Mouse (Mus musculus) spleen, adult 2 months (tissue): ENCODE measurements at regions not wholly inside any gene's neighbourhood (a gene's known extent, or its start where the extent isn't known, plus 50 kb on each side); places are given as distances from the start of the nearest gene placed in this dataset.

ENCODE experiments used
- DNase-seq, 2 experiments: peaks; one replicate each; pipeline versions ENCODE4 v3.0.0 to v3.0.0-alpha.2; 2012 to 2021; ENCODE audit warnings: low spot score in 2 of 2, low read depth in 1 of 2
- H3K27ac ChIP-seq: fragments of 200-500 bp; 2 replicates; pipeline ENCODE4 v1.5.1; 2012; ENCODE audit warnings: low read length, inconsistent platforms; ENCODE audit not compliant: insufficient read depth
- H3K27me3 ChIP-seq: fragments of 200-500 bp; 2 replicates; pipeline ENCODE4 v1.6.1; 2012; ENCODE audit warnings: mild to moderate bottlenecking, moderate library complexity, low read length, inconsistent platforms; ENCODE audit not compliant: control insufficient read depth, insufficient read depth
- H3K36me3 ChIP-seq: fragments of 200-500 bp; 2 replicates; pipeline ENCODE4 v1.6.1; 2012; ENCODE audit warnings: mild to moderate bottlenecking, low read length, inconsistent platforms; ENCODE audit not compliant: control insufficient read depth, insufficient read depth
- H3K4me1 ChIP-seq: fragments of 200-500 bp; 2 replicates; pipeline ENCODE4 v1.6.1; 2011; ENCODE audit warnings: inconsistent platforms; ENCODE audit not compliant: control insufficient read depth, insufficient read depth, insufficient read length
- H3K4me3 ChIP-seq: fragments of 200-500 bp; 2 replicates; pipeline ENCODE4 v1.5.1; 2011; ENCODE audit warnings: mild to moderate bottlenecking, inconsistent platforms; ENCODE audit not compliant: insufficient read depth, insufficient read length; ENCODE audit errors: extremely low read depth
- CTCF ChIP-seq: fragments of 200-500 bp; IDR thresholded peaks from 2 replicates; pipeline ENCODE4 v1.5.1; 2011; ENCODE audit warnings: mild to moderate bottlenecking, inconsistent platforms; ENCODE audit not compliant: insufficient read depth, insufficient read length, insufficient replicate concordance; ENCODE audit errors: extremely low read depth
- POLR2A ChIP-seq: fragments of 200-500 bp; IDR thresholded peaks from 2 replicates; pipeline ENCODE4 v1.6.1; 2011; ENCODE audit warnings: low read depth, low read length, inconsistent platforms
- WGBS: fragments of 180-500 bp; shearing (Covaris S2); methylation state at CpG from one replicate; pipeline ENCODE4 v1.1.7; 2018; 5-methylcytosine and 5-hydroxymethylcytosine counted together

DNA sequence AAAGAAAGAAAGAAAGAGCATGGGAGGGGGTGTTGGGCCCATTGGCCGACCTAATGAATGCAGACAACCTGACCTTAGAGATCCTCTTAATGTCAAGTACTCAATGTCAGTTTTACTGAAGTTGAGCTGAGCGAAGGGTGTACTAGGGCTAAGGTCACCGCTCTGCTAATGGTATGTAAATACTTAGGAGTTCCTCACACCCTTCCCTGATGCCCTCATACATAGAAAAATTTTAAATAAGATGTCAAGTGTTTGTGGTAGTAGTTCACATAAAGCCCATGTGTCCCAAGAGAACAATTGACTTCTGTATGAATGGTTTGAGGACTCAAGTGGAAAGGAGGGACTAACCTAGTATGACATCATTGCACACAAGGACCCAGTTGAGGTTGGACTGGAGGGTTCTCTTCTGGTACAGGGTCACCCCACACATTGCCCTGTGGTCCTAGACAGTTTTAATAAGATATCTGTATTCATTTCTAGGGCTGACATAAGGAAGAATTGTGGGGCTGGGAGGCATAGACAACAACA lies 490.0 kb upstream of the Gm10131 start:
- H3K27me3 ChIP-seq = no peaks in the 10 kb centered on the region
- WGBS = 90% methylated on average over 3 of the region's 3 CpGs
- H3K27ac ChIP-seq = no peak overlapping the region
- H3K4me1 ChIP-seq = no peaks in the 10 kb centered on the region
- H3K36me3 ChIP-seq = no peaks in the 10 kb centered on the region
- TF ChIP-seq POLR2A (no peak), CTCF (no peak)
- no peak for DNase-seq
- H3K4me3 ChIP-seq = no peak overlapping the region

DNA sequence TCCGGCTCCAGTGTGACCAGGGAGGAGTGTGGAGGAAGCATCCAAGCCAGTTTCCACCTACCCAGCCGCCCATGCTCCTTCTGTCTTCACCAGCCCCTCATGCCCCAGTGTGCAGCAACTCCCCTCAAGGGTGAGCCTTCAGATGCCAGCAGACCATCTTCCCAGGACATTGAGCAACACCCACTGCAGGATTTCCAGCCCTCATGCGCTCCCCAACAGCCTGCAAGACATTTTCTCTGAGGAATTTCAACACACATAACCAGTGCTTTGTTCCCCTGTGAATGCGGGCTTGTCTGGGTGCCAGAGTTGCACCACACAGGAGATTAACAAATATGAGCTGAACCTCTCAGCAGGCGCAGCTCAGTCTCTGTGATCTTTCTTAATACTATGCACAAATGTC lies 489.3 kb upstream of the Gm10131 start:
- Histone ChIP-seq H3K27ac (no peak overlapping the region), H3K4me1 (no peaks in the 10 kb centered on the region), H3K27me3 (no peaks in the 10 kb centered on the region), H3K4me3 (no peak overlapping the region), H3K36me3 (no peaks in the 10 kb centered on the region)
- TF ChIP-seq POLR2A = no peak
- no peak for TF ChIP-seq CTCF
- WGBS = 85% methylated on average over 5 of the region's 5 CpGs
- DNase-seq = no peak

DNA sequence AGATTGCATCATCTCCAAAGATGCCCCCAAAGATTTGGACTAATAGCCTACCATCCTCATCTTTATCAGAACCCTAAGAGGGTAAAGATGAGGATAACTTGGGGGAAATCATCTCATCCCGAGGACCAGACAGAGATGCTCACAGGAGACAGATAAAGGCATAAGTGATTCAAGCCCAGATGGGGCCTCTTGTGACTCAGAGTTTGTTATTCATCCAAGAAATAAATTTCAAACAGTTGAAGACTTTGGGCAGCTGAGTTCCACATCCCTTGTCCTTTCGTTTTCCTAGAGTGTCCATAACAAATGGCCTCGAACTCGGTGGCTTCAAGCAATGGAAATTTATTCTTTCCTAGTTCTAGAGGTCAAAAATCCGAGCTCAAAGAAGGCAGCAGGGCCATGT lies 485.1 kb upstream of the Gm10131 start:
- Histone ChIP-seq H3K36me3 (no peaks in the 10 kb centered on the region), H3K4me1 (no peaks in the 10 kb centered on the region), H3K27me3 (no peaks in the 10 kb centered on the region), H3K4me3 (no peak overlapping the region), H3K27ac (no peak overlapping the region)
- DNase-seq = no peak
- TF ChIP-seq CTCF (no peak), POLR2A (no peak)
- WGBS = 79% methylated on average over 5 of the region's 5 CpGs

DNA sequence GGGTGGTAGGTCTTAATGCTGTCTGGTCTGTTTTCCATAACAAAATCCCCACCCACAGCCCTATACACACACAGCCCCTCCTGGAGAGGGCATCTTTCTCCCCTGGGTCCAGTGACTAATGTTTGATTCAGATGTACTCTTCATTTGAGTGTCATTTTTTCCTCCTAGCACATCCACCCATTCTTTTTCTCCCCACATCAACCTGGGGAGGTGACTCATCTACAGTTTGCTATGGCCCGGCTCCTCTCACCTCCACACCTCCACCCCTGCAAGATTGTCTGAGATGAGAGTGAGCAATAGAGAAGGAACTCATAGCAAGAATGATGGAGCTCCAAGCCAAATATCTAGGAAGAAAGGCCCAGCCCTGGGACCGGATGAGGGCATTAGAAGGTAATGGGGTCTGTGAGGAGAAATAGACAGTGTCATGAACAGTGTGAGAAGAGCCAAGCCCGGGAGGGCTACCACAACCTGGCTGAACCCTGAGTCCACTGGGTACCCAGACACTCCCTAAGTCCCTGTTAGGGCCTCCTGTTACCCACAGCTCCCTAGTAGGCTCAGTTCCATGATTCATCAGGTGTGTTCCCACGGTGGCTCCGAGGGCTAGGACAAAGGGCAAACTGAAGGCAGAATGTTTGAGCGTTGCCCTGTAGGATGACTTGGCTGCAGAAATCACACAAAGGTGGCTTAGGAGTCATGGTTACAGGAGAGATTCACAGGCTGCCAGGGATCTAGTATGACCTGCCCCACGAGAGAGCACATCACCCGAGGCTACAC lies 479.6 kb upstream of the Gm10131 start:
- TF ChIP-seq POLR2A (no peak), CTCF (no peak)
- Histone ChIP-seq H3K4me1 (no peaks in the 10 kb centered on the region), H3K27ac (no peak overlapping the region), H3K27me3 (no peaks in the 10 kb centered on the region), H3K36me3 (no peaks in the 10 kb centered on the region), H3K4me3 (no peak overlapping the region)
- no peak for DNase-seq
- WGBS = 87% methylated on average over 8 of the region's 8 CpGs

DNA sequence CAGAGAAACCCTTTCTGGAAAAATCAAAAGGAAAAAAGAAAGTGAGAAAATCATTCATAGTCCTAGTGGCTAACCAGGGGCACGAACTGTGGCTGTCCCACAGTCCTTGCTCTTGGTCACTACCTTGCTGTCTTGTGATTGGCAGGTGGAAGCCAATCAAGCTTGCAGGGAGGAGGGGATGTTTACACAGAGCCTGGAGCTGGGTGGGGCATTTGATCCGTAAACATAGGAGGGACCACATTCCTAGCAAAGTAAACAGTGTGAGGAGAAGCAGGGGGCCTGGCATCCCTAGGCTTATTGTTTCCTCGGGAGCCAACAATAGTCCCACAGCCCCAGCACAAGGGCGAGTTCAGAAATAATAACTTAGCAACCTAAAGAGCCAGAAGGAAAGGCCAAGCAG lies 466.5 kb upstream of the Gm10131 start:
- Histone ChIP-seq H3K27ac (no peak overlapping the region), H3K36me3 (no peaks in the 10 kb centered on the region), H3K4me3 (no peak overlapping the region), H3K27me3 (no peaks in the 10 kb centered on the region), H3K4me1 (no peaks in the 10 kb centered on the region)
- no peak for DNase-seq
- WGBS = 86% methylated on average over 4 of the region's 4 CpGs
- TF ChIP-seq POLR2A (no peak), CTCF (no peak)

DNA sequence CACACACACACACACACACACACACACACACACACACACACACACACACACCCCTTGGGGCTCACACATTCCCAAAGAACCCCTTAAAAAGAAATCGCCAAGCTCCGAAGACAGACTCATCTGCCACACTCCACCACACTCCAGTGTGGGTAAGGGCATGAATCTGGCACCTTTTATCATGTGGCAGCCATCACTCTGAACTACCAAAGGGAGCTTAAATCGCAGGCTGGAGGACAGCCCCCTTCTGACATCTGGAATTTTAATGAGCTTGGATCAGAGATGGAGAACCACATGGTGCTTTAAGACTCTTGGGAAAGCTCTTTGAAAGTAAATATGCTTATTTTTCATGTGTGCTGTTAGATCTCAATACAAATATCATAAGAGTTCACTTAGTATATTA lies 462.5 kb upstream of the Gm10131 start:
- Histone ChIP-seq H3K27me3 (no peaks in the 10 kb centered on the region), H3K36me3 (no peaks in the 10 kb centered on the region), H3K4me3 (no peak overlapping the region), H3K4me1 (no peaks in the 10 kb centered on the region), H3K27ac (no peak overlapping the region)
- no peak for TF ChIP-seq POLR2A
- TF ChIP-seq CTCF = no peak
- WGBS = 92% methylated on average over 3 of the region's 3 CpGs
- DNase-seq = no peak

DNA sequence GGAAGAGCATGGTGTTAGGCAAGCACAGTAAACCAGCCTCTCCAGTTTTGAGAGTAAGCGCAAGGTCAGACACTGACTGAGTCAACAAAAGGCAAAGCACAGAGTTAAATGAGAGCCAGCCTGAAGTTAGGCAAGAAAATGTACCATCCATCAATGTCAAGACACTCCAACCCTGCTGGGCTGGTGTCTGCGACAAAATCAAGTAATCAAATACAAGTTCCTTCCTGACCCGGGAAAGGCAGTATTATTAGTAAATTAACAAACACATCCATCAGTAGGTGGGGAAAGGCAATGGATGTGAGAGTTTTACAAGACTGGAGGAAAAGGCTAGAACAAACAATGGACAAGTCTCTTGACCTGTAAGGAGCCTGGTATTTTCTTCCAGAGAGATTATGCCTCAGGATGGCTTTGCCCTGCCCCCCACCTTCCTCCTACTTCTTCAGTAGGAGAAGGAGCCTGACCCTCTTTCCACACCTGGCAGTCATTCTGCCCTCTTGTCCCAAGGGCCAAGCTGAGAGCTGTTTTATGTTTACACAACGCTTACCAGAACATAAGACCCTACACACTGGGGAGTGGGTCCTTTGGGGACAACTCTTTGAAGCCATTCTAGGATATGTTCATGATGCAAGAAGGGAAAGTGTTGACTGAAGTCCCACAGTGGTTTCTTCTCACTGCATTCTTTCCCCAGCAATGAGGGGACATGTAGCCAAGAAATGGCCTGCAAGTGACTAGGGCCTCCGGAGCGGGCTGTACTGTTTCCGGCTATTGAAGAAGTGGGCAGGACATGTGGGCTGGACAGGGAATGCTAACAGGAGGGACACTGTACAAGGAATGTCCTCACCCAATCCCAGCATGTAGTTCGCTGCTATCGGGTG lies 461.7 kb upstream of the Gm10131 start:
- Histone ChIP-seq H3K4me1 (no peaks in the 10 kb centered on the region), H3K27ac (no peak overlapping the region), H3K36me3 (no peaks in the 10 kb centered on the region), H3K4me3 (no peak overlapping the region), H3K27me3 (no peaks in the 10 kb centered on the region)
- no peak for DNase-seq
- WGBS = 80% methylated on average over 9 of the region's 9 CpGs
- no peak for TF ChIP-seq CTCF
- no peak for TF ChIP-seq POLR2A
